Mouse (Mus musculus): Measurements from ENCODE around the gene Prkar2a.

- TF ChIP-seq CTCF (IDR thresholded peaks at IDR 0.05; ENCODE audit: borderline replicate concordance, insufficient read depth, low read depth, low read length) (no peak), POLR2A (IDR thresholded peaks at IDR 0.05; ENCODE audit: borderline replicate concordance, insufficient read depth, low read length) (no peak)
These were observed 68.3 kb downstream of the Prkar2a start for GRCm38 (mm10) chr9:108757406-108757805.
